Mouse (Mus musculus): ENCODE data around the gene Mst1r. TPM values are rescaled to one million over a fixed set of nuclear protein-coding genes. Genes with fewer than 3 reads are reported as not detected.

The Mst1r gene
- total RNA-seq (2021) = under 1 TPM; 0.54 to 0.81 TPM
- long read RNA-seq, experiment 1 = 0 reads
- long read RNA-seq, experiment 2 = 0 reads

GRCm38 (mm10) chr9:107906252-107906966, at the start of gene Mst1r:
Gene Mst1r, plus strand, starts transcription at chr9:107906873.
- H3K27ac ChIP-seq = peak within 1 kb of the TSS; percentile 79
- intact Hi-C loops (cut with DNase I) = no loop called here
- H3K4me3 ChIP-seq = peak within 1 kb of the TSS; percentile 74
- no peak for TF ChIP-seq CTCF (IDR thresholded peaks at IDR 0.05)
- peak; percentile 89 for DNase-seq

GRCm38 (mm10) chr9:107858343-107858742, 48.3 kb upstream of the Mst1r start:
- no peak for DNase-seq
- Histone ChIP-seq H3K27ac (no peak overlapping the region), H3K4me3 (no peak overlapping the region)
- intact Hi-C loops (cut with DNase I) = no loop called here
- TF ChIP-seq CTCF (IDR thresholded peaks at IDR 0.05) = no peak

- intact Hi-C loops (cut with DNase I) = no loop called here
- no peak for TF ChIP-seq CTCF (IDR thresholded peaks at IDR 0.05)
- H3K4me3 ChIP-seq = no peak overlapping the region
- DNase-seq = no peak
- H3K27ac ChIP-seq = no peak overlapping the region
Observed at GRCm38 (mm10) chr9:107864493-107864892, 42.2 kb upstream of the Mst1r start.

GRCm38 (mm10) chr9:107866081-107866480, 40.6 kb upstream of the Mst1r start:
- no peak for TF ChIP-seq CTCF (IDR thresholded peaks at IDR 0.05)
- intact Hi-C loops (cut with DNase I) = no loop called here
- DNase-seq = no peak
- Histone ChIP-seq H3K4me3 (no peak overlapping the region), H3K27ac (no peak overlapping the region)

- Histone ChIP-seq H3K27ac (peak overlapping the region; percentile 98), H3K4me3 (peak overlapping the region; percentile 98)
- DNase-seq = peak; percentile 97
- TF ChIP-seq CTCF (IDR thresholded peaks at IDR 0.05) = no peak
- intact Hi-C loops (cut with DNase I) = no loop called here
Observed at GRCm38 (mm10) chr9:107872350-107873098, 34.1 kb upstream of the Mst1r start.

- no peak for TF ChIP-seq CTCF (IDR thresholded peaks at IDR 0.05)
- intact Hi-C loops (cut with DNase I) = no loop called here
- Histone ChIP-seq H3K27ac (peak within 1 kb of the TSS; percentile 98), H3K4me3 (peak within 1 kb of the TSS; percentile 98)
- no peak for DNase-seq
Observed at GRCm38 (mm10) chr9:107873137-107873536, 33.5 kb upstream of the Mst1r start, which contains the start of gene Rbm6. Gene Rbm6, minus strand, starts transcription at chr9:107873237.

- no peak for TF ChIP-seq CTCF (IDR thresholded peaks at IDR 0.05)
- Histone ChIP-seq H3K27ac (no peak overlapping the region), H3K4me3 (no peak overlapping the region)
- no peak for DNase-seq
- intact Hi-C loops (cut with DNase I) = no loop called here
Observed at GRCm38 (mm10) chr9:107880411-107880810, 26.3 kb upstream of the Mst1r start.

GRCm38 (mm10) chr9:107887804-107888266, 18.8 kb upstream of the Mst1r start, which contains the start of gene Mon1a:
Gene Mon1a, plus strand, starts transcription at chr9:107888151.
- H3K27ac ChIP-seq = peak within 1 kb of the TSS; percentile 96
- H3K4me3 ChIP-seq = peak within 1 kb of the TSS; percentile 90
- peak; percentile 94 for DNase-seq
- TF ChIP-seq CTCF (IDR thresholded peaks at IDR 0.05) = no peak
- intact Hi-C loops (cut with DNase I) = no loop called here

GRCm38 (mm10) chr9:107888267-107888850, 18.3 kb upstream of the Mst1r start:
- DNase-seq = no peak
- 0 out of 2 replicates have a peak, but pooled peaks have one; percentile 1 for TF ChIP-seq CTCF (IDR thresholded peaks at IDR 0.05)
- peak overlapping the region; percentile 96 for H3K27ac ChIP-seq
- intact Hi-C loops (cut with DNase I) = no loop called here
- peak overlapping the region; percentile 90 for H3K4me3 ChIP-seq

- H3K4me3 ChIP-seq = no peak overlapping the region
- intact Hi-C loops (cut with DNase I) = no loop called here
- TF ChIP-seq CTCF (IDR thresholded peaks at IDR 0.05) = no peak
- H3K27ac ChIP-seq = no peak overlapping the region
- DNase-seq = no peak
Observed at GRCm38 (mm10) chr9:107890260-107890659, 16.4 kb upstream of the Mst1r start.

- intact Hi-C loops (cut with DNase I) = no loop called here
- no peak overlapping the region for H3K4me3 ChIP-seq
- no peak for DNase-seq
- no peak overlapping the region for H3K27ac ChIP-seq
- peak; percentile 53 for TF ChIP-seq CTCF (IDR thresholded peaks at IDR 0.05)
Observed at GRCm38 (mm10) chr9:107891023-107891422, 15.7 kb upstream of the Mst1r start.

GRCm38 (mm10) chr9:107898563-107898962, 8.1 kb upstream of the Mst1r start:
- no peak for TF ChIP-seq CTCF (IDR thresholded peaks at IDR 0.05)
- Histone ChIP-seq H3K27ac (no peak overlapping the region), H3K4me3 (no peak overlapping the region)
- DNase-seq = no peak
- intact Hi-C loops (cut with DNase I) = no loop called here

- Histone ChIP-seq H3K27ac (no peak overlapping the region), H3K4me3 (no peak overlapping the region)
- no peak for DNase-seq
- intact Hi-C loops (cut with DNase I) = loop anchor here (5.0 kb wide), 3 partner anchors 47 to 152 kb away; partner anchors contain the start of gene Amigo3
- no peak for TF ChIP-seq CTCF (IDR thresholded peaks at IDR 0.05)
Observed at GRCm38 (mm10) chr9:107899855-107900254, 6.8 kb upstream of the Mst1r start.
